Mouse (Mus musculus) right cerebral cortex, postnatal 10 days (tissue): ENCODE results near the gene Rnf111.
"Not testable (repeated sequence)": the region's sequence is repeated elsewhere in the genome, so short reads cannot be mapped to it uniquely, and the experiment has no call there.

Experiments
- DNase-seq, 2 experiments: peaks; one replicate each; pipeline ENCODE4 v3.0.0; 2021; ENCODE audit warnings: low spot score in 2 of 2

The Rnf111 gene

GRCm38 (mm10) chr9:70503626-70504041, at the start of gene Rnf111:
Rnf111 (minus strand) TSS chr9:70503725.
- peak; percentile 97 for DNase-seq

- DNase-seq: not testable (repeated sequence)
These were observed 48.7 kb upstream of the Rnf111 start for GRCm38 (mm10) chr9:70552233-70552632.

GRCm38 (mm10) chr9:70551524-70551923, 48.0 kb upstream of the Rnf111 start:
- DNase-seq: no peak

GRCm38 (mm10) chr9:70548304-70548703, 44.8 kb upstream of the Rnf111 start:
- no peak for DNase-seq

GRCm38 (mm10) chr9:70546576-70546975, 43.1 kb upstream of the Rnf111 start:
- DNase-seq: not testable (repeated sequence)

GRCm38 (mm10) chr9:70544831-70545230, 41.3 kb upstream of the Rnf111 start:
- no peak for DNase-seq

GRCm38 (mm10) chr9:70543985-70544384, 40.5 kb upstream of the Rnf111 start:
- no peak for DNase-seq

GRCm38 (mm10) chr9:70543048-70543880, 39.7 kb upstream of the Rnf111 start:
- DNase-seq: peak; percentile 68 to 73

GRCm38 (mm10) chr9:70542305-70543041, 38.9 kb upstream of the Rnf111 start, which contains the start of gene Sltm:
Sltm (plus strand) TSS chr9:70542754.
- DNase-seq: peak; percentile 98 to 99

- no peak for DNase-seq
These were observed 38.1 kb upstream of the Rnf111 start for GRCm38 (mm10) chr9:70541584-70541983.

- DNase-seq: no peak
These were observed 29.8 kb upstream of the Rnf111 start for GRCm38 (mm10) chr9:70533328-70533727.

- no peak for DNase-seq
These were observed 20.8 kb upstream of the Rnf111 start for GRCm38 (mm10) chr9:70524366-70524765.

- DNase-seq: no peak
These were observed 20.3 kb upstream of the Rnf111 start for GRCm38 (mm10) chr9:70523813-70524212.

- no peak for DNase-seq
These were observed 17.1 kb upstream of the Rnf111 start for GRCm38 (mm10) chr9:70520651-70521050.

GRCm38 (mm10) chr9:70511681-70512080, 8.2 kb upstream of the Rnf111 start:
- no peak for DNase-seq

- no peak for DNase-seq
These were observed 7.6 kb upstream of the Rnf111 start for GRCm38 (mm10) chr9:70510998-70511583.

GRCm38 (mm10) chr9:70509906-70510525, 6.5 kb upstream of the Rnf111 start:
- DNase-seq: no peak

GRCm38 (mm10) chr9:70506787-70507186, 3.3 kb upstream of the Rnf111 start:
- no peak for DNase-seq

GRCm38 (mm10) chr9:70506186-70506585, 2.7 kb upstream of the Rnf111 start:
- no peak for DNase-seq

- peak; percentile 67 to 69 for DNase-seq
These were observed 416 bp downstream of the Rnf111 start for GRCm38 (mm10) chr9:70503015-70503603.

- no peak for DNase-seq
These were observed 1.1 kb downstream of the Rnf111 start for GRCm38 (mm10) chr9:70502284-70503014.
